Mouse (Mus musculus): ENCODE measurements around the gene Ptprm. TPM values are rescaled to one million over a fixed set of nuclear protein-coding genes. Genes with fewer than 3 reads are reported as not detected.

Ptprm gene
- total RNA-seq, 2 experiments from 2014 or later, result 0.19 to 0.60 TPM

GRCm38 (mm10) chr17:66671287-66671686 is 683.0 kb downstream of the Ptprm start:
- ATAC-seq (replicated peaks; ENCODE audit: low FRiP score, poor library complexity, severe bottlenecking), result no peak

- ATAC-seq (replicated peaks; ENCODE audit: low FRiP score, poor library complexity, severe bottlenecking), result no peak
Measured at GRCm38 (mm10) chr17:66665791-66666190, 688.5 kb downstream of the Ptprm start.

- no peak for ATAC-seq (replicated peaks; ENCODE audit: low FRiP score, poor library complexity, severe bottlenecking)
Measured at GRCm38 (mm10) chr17:66665201-66665756, 689.0 kb downstream of the Ptprm start.

- ATAC-seq (replicated peaks; ENCODE audit: low FRiP score, poor library complexity, severe bottlenecking), result no peak
Measured at GRCm38 (mm10) chr17:66664796-66665195, 689.5 kb downstream of the Ptprm start.

- ATAC-seq (replicated peaks; ENCODE audit: low FRiP score, poor library complexity, severe bottlenecking), result no peak
Measured at GRCm38 (mm10) chr17:66659242-66659641, 695.0 kb downstream of the Ptprm start.

- no peak for ATAC-seq (replicated peaks; ENCODE audit: low FRiP score, poor library complexity, severe bottlenecking)
Measured at GRCm38 (mm10) chr17:66637951-66638722, 716.1 kb downstream of the Ptprm start.

GRCm38 (mm10) chr17:66619996-66620656 is 734.1 kb downstream of the Ptprm start:
- no peak for ATAC-seq (replicated peaks; ENCODE audit: low FRiP score, poor library complexity, severe bottlenecking)

- ATAC-seq (replicated peaks; ENCODE audit: low FRiP score, poor library complexity, severe bottlenecking), result no peak
Measured at GRCm38 (mm10) chr17:66619255-66619826, 734.9 kb downstream of the Ptprm start.
